Mouse (Mus musculus): ENCODE results near the gene Abcb1b. TPM values are rescaled to one million over a fixed set of nuclear protein-coding genes. Genes with fewer than 3 reads are reported as not detected.

Gene Abcb1b
- polyA plus RNA-seq, 1 experiment from 2014 or later = 1.7 TPM

DNA sequence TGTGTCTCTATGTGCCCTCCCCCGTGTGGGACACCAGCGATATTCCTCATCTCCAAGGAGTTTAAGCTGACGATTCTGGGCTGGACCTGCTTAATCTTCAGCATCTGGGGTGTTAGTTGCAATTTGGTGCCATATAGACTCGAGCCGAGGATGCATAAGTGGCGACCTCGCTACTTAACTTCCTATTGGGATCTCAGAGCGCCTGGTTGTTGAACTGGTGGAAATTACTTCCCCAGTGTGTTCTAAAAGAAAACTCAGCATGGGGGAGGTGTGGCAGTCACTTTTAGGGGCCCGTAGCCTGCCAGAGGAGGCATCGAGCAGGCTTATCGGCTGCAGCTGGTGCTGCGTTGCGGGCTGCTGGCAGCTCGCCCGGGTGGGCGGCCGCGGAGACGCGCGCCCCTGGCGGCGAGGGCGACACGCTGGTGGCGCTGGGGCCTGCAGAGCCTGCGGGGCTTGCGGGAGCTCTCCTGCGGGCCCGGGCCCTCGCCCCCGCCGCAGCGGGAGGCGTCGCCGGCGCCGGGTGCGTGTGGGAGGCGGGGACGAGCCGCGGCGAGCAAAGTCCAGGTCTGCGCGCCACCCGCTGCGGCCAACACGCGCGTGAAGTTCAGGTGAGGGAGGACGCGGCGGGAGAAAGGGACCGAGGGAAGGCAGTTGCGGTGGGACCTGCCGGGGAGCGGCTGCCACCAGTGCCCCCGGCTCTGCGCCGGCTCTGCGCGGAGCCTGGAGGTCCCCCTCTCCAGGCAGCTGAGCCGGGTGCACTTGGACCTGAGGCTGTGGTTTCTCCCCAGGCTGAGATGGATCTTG lies 95.6 kb downstream of the Abcb1b start, which contains the start of gene Abcb4:
Gene Abcb4, plus strand, starts transcription at position 418 of the 804 bp plus-strand sequence.
- Histone ChIP-seq H3K36me3 (ENCODE audit: insufficient read depth, low read length) (no peaks in the 10 kb centered on the region), H3K4me2 (replicated peaks; ENCODE audit: low read depth, low read length) (peak within 1 kb of the TSS; percentile 89), H3K4me1 (ENCODE audit: insufficient read depth, low read length) (peaks cover 6% of the 10 kb centered on the region), H3K27me3 (ENCODE audit: insufficient read depth, low read length) (peaks cover 25% of the 10 kb centered on the region), H3K9ac (replicated peaks; ENCODE audit: low read length) (peak within 1 kb of the TSS; percentile 58), H3K27ac (ENCODE audit: low read length) (no peak within 1 kb of the TSS), H3K4me3 (ENCODE audit: low read length) (peak within 1 kb of the TSS; percentile 53), H3K9me3 (ENCODE audit: low read length) (peaks cover 8% of the 10 kb centered on the region; the same call in 1 of the 2 replicates)
- under 1% methylated on average over 46 of the region's 65 CpGs for WGBS
- ATAC-seq (ENCODE audit: low FRiP score, low TSS enrichment) = peak; percentile 95

DNA sequence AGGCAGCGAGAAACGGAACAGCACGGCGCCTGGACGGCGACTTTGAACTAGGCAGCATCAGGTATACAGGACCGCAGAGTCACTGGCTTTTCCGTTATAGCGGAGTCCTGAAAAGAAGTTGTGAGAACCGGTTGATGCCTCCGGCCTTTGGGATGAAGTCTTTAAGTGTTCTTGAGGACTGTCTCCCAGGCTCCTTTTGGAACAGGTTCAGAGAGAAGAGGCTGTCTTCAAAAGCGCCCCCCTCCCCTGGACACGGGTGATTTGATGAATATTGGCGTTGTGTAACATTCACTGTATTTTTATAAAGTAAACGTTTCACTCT lies 96.1 kb downstream of the Abcb1b start:
- peak overlapping the region; percentile 58 for H3K9ac ChIP-seq (replicated peaks; ENCODE audit: low read length)
- H3K4me1 ChIP-seq (ENCODE audit: insufficient read depth, low read length) = peaks cover 6% of the 10 kb centered on the region
- peaks cover 25% of the 10 kb centered on the region for H3K27me3 ChIP-seq (ENCODE audit: insufficient read depth, low read length)
- H3K9me3 ChIP-seq (ENCODE audit: low read length) = peaks cover 8% of the 10 kb centered on the region; the same call in 1 of the 2 replicates
- H3K4me3 ChIP-seq (ENCODE audit: low read length) = peak overlapping the region; percentile 53
- no peak for ATAC-seq (ENCODE audit: low FRiP score, low TSS enrichment)
- no peaks in the 10 kb centered on the region for H3K36me3 ChIP-seq (ENCODE audit: insufficient read depth, low read length)
- peak overlapping the region; percentile 89 for H3K4me2 ChIP-seq (replicated peaks; ENCODE audit: low read depth, low read length)
- 8% methylated on average over 15 of the region's 15 CpGs for WGBS
- no peak overlapping the region for H3K27ac ChIP-seq (ENCODE audit: low read length)

DNA sequence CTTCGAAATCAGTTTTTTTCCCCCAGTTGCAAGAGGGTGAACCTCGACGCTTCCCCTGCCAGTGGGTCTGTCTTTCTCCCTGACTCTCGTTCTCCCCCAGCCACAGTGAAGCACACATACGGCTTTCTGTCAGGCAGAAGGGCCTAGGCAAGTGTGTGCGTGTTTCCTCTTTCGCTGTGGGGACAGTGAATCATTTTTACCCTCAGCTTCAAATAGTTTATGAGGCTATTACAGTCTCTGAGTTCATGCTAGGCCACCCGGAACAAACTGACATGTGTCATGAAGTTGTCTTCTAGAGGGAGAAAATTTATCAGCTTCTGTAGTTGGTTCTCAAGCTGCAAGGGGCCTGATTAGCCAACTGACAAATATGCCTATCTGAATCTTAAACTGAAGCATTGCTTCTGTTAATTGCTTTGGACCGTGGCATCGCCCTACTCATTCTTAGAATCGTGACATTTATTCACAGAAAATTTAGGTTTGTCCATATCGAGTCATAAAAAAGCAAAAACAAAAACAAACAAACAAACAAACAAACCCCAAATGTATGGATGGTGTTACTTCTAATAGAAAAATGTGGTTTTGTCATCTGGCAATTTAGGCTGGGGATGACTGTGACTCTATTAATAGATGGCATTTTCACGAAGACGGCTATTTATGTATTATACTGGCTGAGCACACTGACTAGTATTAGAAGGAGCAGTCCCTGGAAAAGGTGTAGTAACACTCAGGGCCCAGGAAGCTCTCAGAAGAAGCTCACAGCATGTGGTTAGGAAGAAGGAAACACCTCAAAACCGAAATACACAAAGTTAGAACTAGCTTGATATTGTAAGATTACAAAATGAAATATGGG lies 96.9 kb downstream of the Abcb1b start:
- H3K4me2 ChIP-seq (replicated peaks; ENCODE audit: low read depth, low read length) = no peak overlapping the region; the same call in 1 of the 2 replicates
- ATAC-seq (ENCODE audit: low FRiP score, low TSS enrichment) = no peak
- H3K4me3 ChIP-seq (ENCODE audit: low read length) = no peak overlapping the region
- WGBS = 61% methylated on average over 15 of the region's 15 CpGs
- peaks cover 25% of the 10 kb centered on the region for H3K27me3 ChIP-seq (ENCODE audit: insufficient read depth, low read length)
- no peak overlapping the region for H3K27ac ChIP-seq (ENCODE audit: low read length)
- no peaks in the 10 kb centered on the region for H3K36me3 ChIP-seq (ENCODE audit: insufficient read depth, low read length)
- no peak overlapping the region for H3K9ac ChIP-seq (replicated peaks; ENCODE audit: low read length)
- peaks cover 6% of the 10 kb centered on the region for H3K4me1 ChIP-seq (ENCODE audit: insufficient read depth, low read length)
- H3K9me3 ChIP-seq (ENCODE audit: low read length) = peaks cover 8% of the 10 kb centered on the region; the same call in 1 of the 2 replicates

DNA sequence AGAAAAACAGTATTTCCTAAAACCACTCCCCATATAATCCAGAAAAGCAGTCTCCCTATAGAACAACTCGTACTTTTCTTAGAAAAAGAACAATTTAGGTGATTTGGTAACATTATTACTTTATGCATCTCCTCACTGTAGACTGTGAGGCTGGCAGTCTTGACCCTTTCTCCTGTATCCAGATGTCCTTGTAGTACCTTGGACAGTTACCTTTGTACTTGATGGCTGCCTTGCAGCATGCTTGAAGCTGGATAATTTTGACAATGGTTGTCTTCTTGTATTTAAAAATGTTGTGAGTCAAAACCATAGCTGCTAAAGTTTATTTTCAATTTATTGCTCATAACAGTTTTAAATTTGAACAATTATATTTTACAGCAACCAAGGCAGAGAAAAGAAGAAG lies 98.3 kb downstream of the Abcb1b start:
- 72% methylated on average over 1 of the region's 1 CpGs for WGBS
- peaks cover 6% of the 10 kb centered on the region for H3K4me1 ChIP-seq (ENCODE audit: insufficient read depth, low read length)
- no peak for ATAC-seq (ENCODE audit: low FRiP score, low TSS enrichment)

GRCm38 (mm10) chr5:8898246-8898645 lies 100.3 kb downstream of the Abcb1b start:
- no peak overlapping the region for H3K4me3 ChIP-seq (ENCODE audit: low read length)
- H3K27me3 ChIP-seq (ENCODE audit: insufficient read depth, low read length) = peaks cover 15% of the 10 kb centered on the region
- no peaks in the 10 kb centered on the region for H3K36me3 ChIP-seq (ENCODE audit: insufficient read depth, low read length)
- no peak overlapping the region for H3K9ac ChIP-seq (replicated peaks; ENCODE audit: low read length)
- no peak overlapping the region for H3K4me2 ChIP-seq (replicated peaks; ENCODE audit: low read depth, low read length)
- peaks cover under 1% of the 10 kb centered on the region for H3K4me1 ChIP-seq (ENCODE audit: insufficient read depth, low read length)
- no peak for ATAC-seq (ENCODE audit: low FRiP score, low TSS enrichment)
- 75% methylated on average over 3 of the region's 3 CpGs for WGBS
- no peak overlapping the region for H3K27ac ChIP-seq (ENCODE audit: low read length)
- no peaks in the 10 kb centered on the region for H3K9me3 ChIP-seq (ENCODE audit: low read length)

More for the DNA sequence above, 98.3 kb downstream of the Abcb1b start:
- no peak overlapping the region for H3K4me3 ChIP-seq (ENCODE audit: low read length)
- peaks cover 25% of the 10 kb centered on the region for H3K27me3 ChIP-seq (ENCODE audit: insufficient read depth, low read length)
- no peak overlapping the region for H3K27ac ChIP-seq (ENCODE audit: low read length)
- H3K9me3 ChIP-seq (ENCODE audit: low read length) = 0 out of 2 replicates have a peak, but pooled peaks cover under 1% of the 10 kb centered on the region
- H3K36me3 ChIP-seq (ENCODE audit: insufficient read depth, low read length) = no peaks in the 10 kb centered on the region
- H3K9ac ChIP-seq (replicated peaks; ENCODE audit: low read length) = no peak overlapping the region
- H3K4me2 ChIP-seq (replicated peaks; ENCODE audit: low read depth, low read length) = no peak overlapping the region

DNA sequence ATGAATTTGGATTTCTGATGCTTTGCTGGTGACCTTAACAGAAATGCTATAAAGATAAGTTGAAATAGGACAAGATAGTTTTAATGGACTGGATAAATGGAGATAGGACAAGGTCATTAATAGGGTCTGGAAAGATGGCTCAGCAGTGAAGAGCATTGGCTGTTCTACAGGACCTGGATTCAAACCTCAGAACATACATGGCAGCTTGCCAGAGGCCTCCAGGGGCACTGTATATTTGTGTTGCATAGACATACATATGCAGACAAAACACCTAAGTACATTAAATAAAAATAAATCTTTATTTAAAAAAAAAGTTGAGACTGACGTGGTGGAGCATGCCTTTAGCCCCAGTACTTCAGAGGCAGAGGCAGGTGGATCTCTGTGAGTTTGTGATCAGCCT lies 103.1 kb downstream of the Abcb1b start:
- H3K9ac ChIP-seq (replicated peaks; ENCODE audit: low read length) = no peak overlapping the region
- 71% methylated on average over 1 of the region's 1 CpGs for WGBS
- no peak overlapping the region for H3K4me3 ChIP-seq (ENCODE audit: low read length)
- H3K4me1 ChIP-seq (ENCODE audit: insufficient read depth, low read length) = no peaks in the 10 kb centered on the region
- no peak overlapping the region for H3K27ac ChIP-seq (ENCODE audit: low read length)
- no peaks in the 10 kb centered on the region for H3K27me3 ChIP-seq (ENCODE audit: insufficient read depth, low read length)
- no peak overlapping the region for H3K4me2 ChIP-seq (replicated peaks; ENCODE audit: low read depth, low read length)
- no peaks in the 10 kb centered on the region for H3K36me3 ChIP-seq (ENCODE audit: insufficient read depth, low read length)
- no peaks in the 10 kb centered on the region for H3K9me3 ChIP-seq (ENCODE audit: low read length)
- ATAC-seq (ENCODE audit: low FRiP score, low TSS enrichment) = no peak

- Histone ChIP-seq H3K36me3 (ENCODE audit: insufficient read depth, low read length) (no peaks in the 10 kb centered on the region), H3K9me3 (ENCODE audit: low read length) (no peaks in the 10 kb centered on the region), H3K27me3 (ENCODE audit: insufficient read depth, low read length) (no peaks in the 10 kb centered on the region), H3K27ac (ENCODE audit: low read length) (no peak overlapping the region), H3K4me3 (ENCODE audit: low read length) (no peak overlapping the region), H3K9ac (replicated peaks; ENCODE audit: low read length) (no peak overlapping the region), H3K4me2 (replicated peaks; ENCODE audit: low read depth, low read length) (no peak overlapping the region), H3K4me1 (ENCODE audit: insufficient read depth, low read length) (no peaks in the 10 kb centered on the region)
- ATAC-seq (ENCODE audit: low FRiP score, low TSS enrichment) = no peak
- 76% methylated on average over 6 of the region's 6 CpGs for WGBS
Observed at GRCm38 (mm10) chr5:8902141-8902817, 104.3 kb downstream of the Abcb1b start.

GRCm38 (mm10) chr5:8904539-8904938 lies 106.6 kb downstream of the Abcb1b start:
- ATAC-seq (ENCODE audit: low FRiP score, low TSS enrichment) = no peak
- H3K27me3 ChIP-seq (ENCODE audit: insufficient read depth, low read length) = no peaks in the 10 kb centered on the region
- WGBS = 88% methylated on average over 6 of the region's 6 CpGs
- H3K9ac ChIP-seq (replicated peaks; ENCODE audit: low read length) = no peak overlapping the region
- no peak overlapping the region for H3K27ac ChIP-seq (ENCODE audit: low read length)
- no peak overlapping the region for H3K4me3 ChIP-seq (ENCODE audit: low read length)
- no peaks in the 10 kb centered on the region for H3K36me3 ChIP-seq (ENCODE audit: insufficient read depth, low read length)
- H3K4me2 ChIP-seq (replicated peaks; ENCODE audit: low read depth, low read length) = no peak overlapping the region
- H3K9me3 ChIP-seq (ENCODE audit: low read length) = no peaks in the 10 kb centered on the region
- no peaks in the 10 kb centered on the region for H3K4me1 ChIP-seq (ENCODE audit: insufficient read depth, low read length)

DNA sequence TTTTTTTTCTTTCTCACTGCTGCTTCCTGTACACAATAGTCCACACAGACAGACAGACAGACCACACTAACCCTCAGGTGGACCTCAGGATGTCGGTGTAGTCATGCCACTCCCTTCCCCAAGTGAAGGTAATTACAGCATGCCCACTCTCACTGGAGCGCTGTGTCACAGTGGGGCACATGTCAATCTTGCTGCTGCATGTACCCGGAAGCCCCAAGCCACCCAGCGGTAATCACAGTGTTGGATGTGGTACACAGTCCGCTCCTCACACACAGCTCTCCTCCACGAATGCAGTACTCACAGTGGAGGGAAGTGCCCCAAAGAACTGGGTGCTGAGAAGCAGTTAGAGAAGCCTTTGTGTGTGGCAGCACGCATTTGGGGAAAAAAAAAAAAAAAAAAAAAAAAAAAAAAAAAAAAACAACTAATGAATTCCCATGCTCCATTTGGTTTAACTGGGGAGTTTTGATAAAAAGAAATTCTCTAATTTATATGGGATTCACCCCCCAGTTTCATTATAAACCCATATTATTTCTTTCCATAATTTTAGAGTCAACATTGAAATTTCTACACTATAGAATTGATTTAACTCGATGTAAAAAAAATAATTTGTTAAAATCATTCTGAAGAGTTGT lies 113.7 kb downstream of the Abcb1b start:
- no peaks in the 10 kb centered on the region for H3K27me3 ChIP-seq (ENCODE audit: insufficient read depth, low read length)
- WGBS = 84% methylated on average over 8 of the region's 8 CpGs

More for the DNA sequence above, 113.7 kb downstream of the Abcb1b start:
- no peaks in the 10 kb centered on the region for H3K9me3 ChIP-seq (ENCODE audit: low read length)
- no peaks in the 10 kb centered on the region for H3K4me1 ChIP-seq (ENCODE audit: insufficient read depth, low read length)
- no peak overlapping the region for H3K4me2 ChIP-seq (replicated peaks; ENCODE audit: low read depth, low read length)
- no peak overlapping the region for H3K27ac ChIP-seq (ENCODE audit: low read length)
- no peaks in the 10 kb centered on the region for H3K36me3 ChIP-seq (ENCODE audit: insufficient read depth, low read length)
- no peak overlapping the region for H3K4me3 ChIP-seq (ENCODE audit: low read length)
- no peak for ATAC-seq (ENCODE audit: low FRiP score, low TSS enrichment)
- no peak overlapping the region for H3K9ac ChIP-seq (replicated peaks; ENCODE audit: low read length)
